Comparison of ENCODE assay signal across 15 mouse cellular contexts in genomic region chr8:79386358-79386757, GRCm38 (mm10). TPM values are rescaled to one million over a fixed set of nuclear protein-coding genes. Genes with fewer than 3 reads are reported as not detected.
DNase-seq lines count a peak whose midpoint lies in the region; ATAC-seq and TF ChIP-seq lines count a peak whose summit lies in the region.
"Had no signal": no experiment of that assay in that cellular context is flagged by ENCODE, and none has a peak within 500 bp of the region (broad histone marks: within the 10 kb centered on the region; RNA-seq: fewer than 3 reads in every experiment).

No protein-coding gene starts in this region.

- H3K9ac ChIP-seq in CH12.LX (ENCODE audit: insufficient read depth, low read depth) = no peak overlapping the region
- H3K9ac ChIP-seq: heart, embryonic 15.5 days; neural tube, embryonic 12.5 days had no signal

- DNase-seq in kidney, adult 2 months = no peak
- DNase-seq in kidney, adult 11 months = no peak
- DNase-seq in 3T3-L1 (ENCODE audit: low read depth, low spot score) (peak; percentile 4), CH12.LX (ENCODE audit: extremely low read depth) (no peak)
- DNase-seq in brain, embryonic 14.5 days (ENCODE audit: low read depth) = no peak
- DNase-seq: adrenal gland, postnatal 10 days; cerebellum, adult 18-20 months; kidney, postnatal 4 days; retina, postnatal 1 day had no signal

- dilution Hi-C loops in CH12.LX (cut with MboI; ENCODE audit: extremely low pct_ligation_motif_present, extremely low pct_unique_long_range_greater_than_20kb, low sequenced_read_pairs) = no loop called here

- peak; percentile 25; the same call in 1 of the 2 replicates for TF ChIP-seq CTCF in kidney, adult 2 months (conservative IDR thresholded peaks at IDR 0.05; ENCODE audit: insufficient read depth, insufficient read length, low read depth, low read length)
- TF ChIP-seq CTCF in CH12.LX (conservative IDR thresholded peaks at IDR 0.05 in 1 of 2, IDR thresholded peaks at IDR 0.05 in 1 of 2; ENCODE audit: low read depth in 2 of 2, low read length in 2 of 2) = peak; percentile 22 to 23; a peak in 1 of 4 replicates
- TF ChIP-seq CTCF in brain, embryonic 14.5 days (IDR thresholded peaks at IDR 0.05; ENCODE audit: borderline replicate concordance, extremely low read depth, insufficient read depth, insufficient read length) = peak; percentile 45; the same call in 1 of the 2 replicates

- H3K79me2 ChIP-seq in CH12.LX (replicated peaks; ENCODE audit: control insufficient read depth, extremely low read depth, insufficient read depth, poor library complexity, severe bottlenecking) = no peaks in the 10 kb centered on the region

- no peaks in the 10 kb centered on the region for H3K27me3 ChIP-seq in kidney, adult 2 months (replicated peaks; ENCODE audit: control insufficient read depth, insufficient read depth, low read length)
- H3K27me3 ChIP-seq in CH12.LX (replicated peaks) = no peaks in the 10 kb centered on the region
- H3K27me3 ChIP-seq: heart, embryonic 15.5 days; neural tube, embryonic 12.5 days had no signal

- WGBS in kidney, adult 2 months = 87% methylated on average over 6 of the region's 6 CpGs

- in situ Hi-C loops in CH12.LX (cut with MboI; ENCODE audit: low pct_ligation_motif_present, low pct_unique_long_range_greater_than_20kb, low sequenced_read_pairs) = no loop called here

- no peaks in the 10 kb centered on the region for H3K36me3 ChIP-seq in kidney, adult 2 months (ENCODE audit: control insufficient read depth, insufficient read depth, low read length)
- no peaks in the 10 kb centered on the region for H3K36me3 ChIP-seq in CH12.LX (replicated peaks in 1 of 2; ENCODE audit: control insufficient read depth in 1 of 2, insufficient read depth in 1 of 2, low read length in 1 of 2)
- H3K36me3 ChIP-seq: heart, embryonic 15.5 days had no signal

- TF ChIP-seq RAD21 in CH12.LX (IDR thresholded peaks at IDR 0.05; ENCODE audit: low read depth, low read length) = no peak; the same call in 1 of the 2 replicates

- H3K4me3 ChIP-seq in kidney, adult 2 months (ENCODE audit: insufficient read depth, low read depth, low read length) = no peak overlapping the region
- no peak overlapping the region for H3K4me3 ChIP-seq in CH12.LX (replicated peaks in 1 of 3; ENCODE audit: low read depth in 2 of 3, low read length in 2 of 3, poor library complexity in 1 of 3)
- H3K4me3 ChIP-seq: forebrain, embryonic 10.5 days; heart, embryonic 15.5 days; midbrain, embryonic 10.5 days; neural tube, embryonic 12.5 days had no signal

- no peak for TF ChIP-seq POLR2A in kidney, adult 2 months (IDR thresholded peaks at IDR 0.05; ENCODE audit: low read depth, low read length)
- TF ChIP-seq POLR2A in CH12.LX (IDR thresholded peaks at IDR 0.05; ENCODE audit: low read depth, low read length) = no peak
- TF ChIP-seq POLR2A in brain, embryonic 14.5 days (IDR thresholded peaks at IDR 0.05; ENCODE audit: borderline replicate concordance, extremely low read depth, insufficient read depth, insufficient read length, poor library complexity, severe bottlenecking) = no peak

- no peak for ATAC-seq in granulocyte monocyte progenitor cell, adult 5-6 weeks (replicated peaks; ENCODE audit: poor library complexity, severe bottlenecking)
- no peak for ATAC-seq in megakaryocyte progenitor cell, adult 5-6 weeks (replicated peaks; ENCODE audit: poor library complexity)

- H3K4me1 ChIP-seq in kidney, adult 2 months (ENCODE audit: control insufficient read depth, insufficient read depth, low read length) = peaks cover 15% of the 10 kb centered on the region
- no peaks in the 10 kb centered on the region; a peak in 1 of 4 replicates for H3K4me1 ChIP-seq in CH12.LX (ENCODE audit: control insufficient read depth in 1 of 2, insufficient read depth in 2 of 2)

- no peak overlapping the region for H3K27ac ChIP-seq in kidney, adult 2 months (ENCODE audit: insufficient read depth, low read depth, low read length)
- H3K27ac ChIP-seq in CH12.LX (ENCODE audit: insufficient read depth, low read depth) = no peak overlapping the region
- H3K27ac ChIP-seq: forebrain, embryonic 10.5 days; heart, embryonic 15.5 days; midbrain, embryonic 10.5 days; neural tube, embryonic 12.5 days had no signal

- H3K9me3 ChIP-seq in CH12.LX (replicated peaks; ENCODE audit: low read length) = no peaks in the 10 kb centered on the region
- H3K9me3 ChIP-seq: heart, embryonic 15.5 days; neural tube, embryonic 12.5 days had no signal

- no peak for TF ChIP-seq EP300 in CH12.LX (IDR thresholded peaks at IDR 0.05; ENCODE audit: low read length)

- H3K4me2 ChIP-seq in CH12.LX (ENCODE audit: insufficient read depth, low read depth, poor library complexity, severe bottlenecking) = no peak overlapping the region
- H3K4me2 ChIP-seq: heart, embryonic 15.5 days; neural tube, embryonic 12.5 days had no signal

TF ChIP-seq in CH12.LX, 34 proteins besides CTCF, POLR2A, EP300 and RAD21:
- TF ChIP-seq USF1 (IDR thresholded peaks at IDR 0.05; ENCODE audit: low read depth, low read length) (no peak), POLR2AphosphoS2 (IDR thresholded peaks at IDR 0.05; ENCODE audit: low read depth, low read length) (no peak), SMC3 (IDR thresholded peaks at IDR 0.05; ENCODE audit: low read depth, low read length) (no peak), MAFK (IDR thresholded peaks at IDR 0.05; ENCODE audit: insufficient replicate concordance, low read length) (no peak), ETS1 (conservative IDR thresholded peaks at IDR 0.05; ENCODE audit: low read depth, low read length) (no peak), NELFE (IDR thresholded peaks at IDR 0.05; ENCODE audit: low read depth, low read length) (no peak), E2F4 (IDR thresholded peaks at IDR 0.05; ENCODE audit: insufficient replicate concordance, low read depth, low read length) (no peak), ELF1 (IDR thresholded peaks at IDR 0.05; ENCODE audit: low read depth, low read length) (no peak), NRF1 (IDR thresholded peaks at IDR 0.05; ENCODE audit: low read depth, low read length) (no peak), USF2 (conservative IDR thresholded peaks at IDR 0.05; ENCODE audit: low read depth, low read length) (no peak), CHD2 (IDR thresholded peaks at IDR 0.05; ENCODE audit: low read length) (no peak), PAX5 (IDR thresholded peaks at IDR 0.05; ENCODE audit: low read length) (no peak), KAT2A (IDR thresholded peaks at IDR 0.05; ENCODE audit: insufficient replicate concordance, low read length) (no peak), ZNF384 (IDR thresholded peaks at IDR 0.05; ENCODE audit: low read depth, low read length) (no peak), TBP (conservative IDR thresholded peaks at IDR 0.05; ENCODE audit: low read depth, low read length) (no peak)

RNA-seq across cellular contexts. Expression of gene Smad1, which starts 13.0 kb away (rescaled TPM):
- 20.8 and 21.7 TPM in 2 replicates for polyA plus RNA-seq in kidney, adult 2 months (2012; rRNA removed)
- total RNA-seq in CH12.LX (2012; rRNA removed) = not detected in 2 replicates
- total RNA-seq in CH12.LX (2014; rRNA removed) = not detected in 2 replicates
- not detected in 2 replicates for polyA plus RNA-seq in CH12.LX (2012; ENCODE audit: insufficient read length, low read depth)
- 58.1 and 69.3 TPM in 2 replicates for polyA plus RNA-seq in brain, embryonic 14.5 days (2012; rRNA removed)
- total RNA-seq in granulocyte monocyte progenitor cell, adult 5-6 weeks (2014; fragmentation: Nextera tagmentation) = 13.7 and 18.2 TPM in 2 replicates
- total RNA-seq in granulocyte monocyte progenitor cell, adult 5-6 weeks (2017) = 16.4 and 17.3 TPM in 2 replicates
- total RNA-seq in megakaryocyte progenitor cell, adult 5-6 weeks (2015) = 12.7 and 15.2 TPM in 2 replicates
- total RNA-seq in megakaryocyte progenitor cell, adult 5-6 weeks (2017) = 12.0 and 15.2 TPM in 2 replicates

Comparison
In these comparisons a context has a peak if more than half of its experiments do, and no peak if none do; other contexts are left out.
1. RNA of gene Smad1, which starts 13.0 kb away (total RNA-seq): 13.7 to 18.2 TPM in granulocyte monocyte progenitor cell, adult 5-6 weeks and 12.0 to 15.2 TPM in megakaryocyte progenitor cell, adult 5-6 weeks; not detected in CH12.LX; every median in the first group is over 10 times any median in the second.
2. Peak in every context shown above with its lines, with median percentiles within 50 percentile points of each other: CTCF ChIP-seq.